Mouse (Mus musculus) c-Kit-negative CD71-positive TER-119-positive erythroid progenitor cells, embryonic 14.5 days (primary cell): ENCODE results near the gene Olfr1134.
"Not testable (repeated sequence)": the region's sequence is repeated elsewhere in the genome, so short reads cannot be mapped to it uniquely, and the experiment has no call there.

Source experiments
- DNase-seq: peaks from one replicate; pipeline ENCODE4 v3.0.0-alpha.2; 2013; ENCODE audit warnings: low read depth, low spot score

Gene Olfr1134

DNA sequence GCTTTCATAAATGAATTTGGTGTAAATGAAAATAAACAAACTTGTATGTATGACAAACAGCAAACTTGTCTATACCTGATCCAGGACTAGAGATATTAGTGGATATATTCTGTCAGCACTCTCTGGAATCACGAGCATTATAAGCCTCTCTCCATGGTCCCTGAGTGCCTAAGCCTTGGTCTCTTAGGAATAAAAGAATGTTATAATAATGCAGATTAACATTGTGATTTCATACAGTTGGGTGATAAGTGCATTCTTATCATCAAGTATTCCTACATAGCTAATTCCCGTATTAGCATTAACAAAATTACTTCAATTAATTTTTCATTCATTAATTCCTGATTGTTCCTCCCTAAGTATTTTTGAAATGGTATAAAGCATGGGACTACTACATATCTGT is at the start of gene Olfr1134:
Gene Olfr1134 (minus strand): TSS at position 101 of the 400 bp plus-strand sequence.
- no peak for DNase-seq

DNA sequence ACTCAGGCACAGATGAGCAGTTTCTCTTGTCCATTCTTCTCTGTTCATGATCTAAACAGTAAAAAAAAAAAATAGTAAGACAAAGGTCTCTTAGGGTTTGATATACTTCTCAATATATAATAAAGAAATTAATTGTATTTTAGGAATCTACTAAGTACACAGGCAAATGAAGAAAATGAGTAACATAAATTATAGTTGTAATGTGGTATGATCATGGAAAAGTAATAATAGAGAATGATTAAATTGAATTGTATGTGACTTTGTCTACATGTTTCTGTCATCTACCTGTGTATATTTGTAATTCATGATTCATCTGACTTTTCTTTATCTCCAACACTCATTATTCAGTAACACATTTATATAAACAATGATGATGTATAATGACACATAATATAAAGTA is 35.6 kb upstream of the Olfr1134 start, which contains the start of gene Olfr1136:
Gene Olfr1136 (minus strand): TSS at position 101 of the 400 bp plus-strand sequence.
- no peak for DNase-seq

DNA sequence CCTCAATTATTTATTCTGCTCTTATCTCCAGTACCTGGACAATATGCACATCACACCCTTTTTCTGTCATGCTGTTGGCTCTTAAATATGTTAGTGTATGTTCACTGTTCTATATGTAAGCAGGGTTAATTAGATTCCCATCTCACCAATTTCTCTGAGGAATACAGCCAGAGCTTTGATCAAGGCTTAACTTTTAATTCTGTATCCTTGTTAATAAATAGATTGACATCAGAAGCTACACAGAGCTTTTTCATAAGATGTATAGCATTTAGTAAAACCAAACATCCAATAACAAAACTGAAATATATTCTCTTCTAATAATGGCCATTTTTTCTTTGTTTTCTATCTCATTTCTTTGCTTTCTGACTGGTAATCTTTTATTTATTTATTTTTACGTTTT is 15.3 kb upstream of the Olfr1134 start, which contains the start of gene Olfr1135:
Gene Olfr1135 (minus strand): TSS at position 101 of the 400 bp plus-strand sequence.
- no peak for DNase-seq

DNA sequence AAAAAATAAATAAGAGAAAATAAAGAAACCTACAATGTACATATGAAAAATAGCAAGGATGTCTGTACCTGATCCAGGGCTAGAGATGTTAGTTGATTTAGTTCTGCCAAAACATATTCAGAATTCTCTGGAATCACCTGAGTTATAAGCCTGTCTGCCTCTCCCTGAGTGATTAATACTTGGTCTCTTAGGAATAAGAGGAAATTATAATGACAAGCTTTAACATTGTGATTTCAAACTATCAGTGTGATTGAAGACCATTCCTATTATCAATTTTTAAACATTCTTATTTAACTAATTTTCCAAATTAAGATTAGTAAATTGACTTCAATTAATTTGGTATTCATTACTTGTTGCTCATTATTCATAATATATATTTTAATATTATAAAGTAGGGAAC is 11.0 kb downstream of the Olfr1134 start, which contains the start of gene Olfr1133:
Gene Olfr1133 (minus strand): TSS at position 101 of the 400 bp plus-strand sequence.
- DNase-seq: no peak

DNA sequence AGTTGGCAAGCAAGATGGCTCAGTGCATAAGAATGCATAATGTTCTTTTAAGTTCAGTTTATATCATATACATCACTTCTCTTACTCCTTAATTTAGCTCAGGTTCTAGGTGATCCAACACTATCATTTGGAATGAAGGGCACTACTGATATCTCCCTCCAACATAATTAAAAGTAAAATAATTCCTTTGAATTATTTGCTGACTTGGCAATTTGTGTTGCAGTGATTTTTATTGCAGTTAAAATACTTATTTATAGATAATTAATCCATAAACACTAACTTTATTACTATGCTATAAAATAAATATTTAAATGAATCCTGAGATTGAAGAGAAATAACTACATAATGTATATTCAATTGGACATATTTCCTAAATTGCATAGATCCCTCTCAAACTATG is 15.8 kb downstream of the Olfr1134 start:
- no peak for DNase-seq

DNA sequence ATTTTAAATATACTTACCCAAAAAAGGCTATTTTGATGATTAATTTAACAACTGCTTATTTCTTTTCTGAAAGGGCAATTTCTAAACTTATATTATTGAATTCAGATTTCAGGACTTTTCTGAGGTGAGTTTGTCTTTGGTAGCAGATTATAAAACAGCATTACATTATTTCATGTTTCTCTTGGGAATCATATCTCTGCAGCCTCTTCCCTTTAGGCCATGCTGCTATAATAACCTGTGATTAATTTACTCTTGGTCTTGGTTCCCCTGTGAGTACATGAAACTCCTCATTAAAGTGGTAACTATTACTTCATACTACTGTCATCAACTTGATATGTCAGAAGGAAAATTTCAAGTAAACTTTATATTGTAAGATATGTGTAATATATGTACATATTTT is 20.8 kb downstream of the Olfr1134 start, which contains the start of gene Olfr1132:
Gene Olfr1132 (minus strand): TSS at position 101 of the 400 bp plus-strand sequence.
- no peak for DNase-seq

DNA sequence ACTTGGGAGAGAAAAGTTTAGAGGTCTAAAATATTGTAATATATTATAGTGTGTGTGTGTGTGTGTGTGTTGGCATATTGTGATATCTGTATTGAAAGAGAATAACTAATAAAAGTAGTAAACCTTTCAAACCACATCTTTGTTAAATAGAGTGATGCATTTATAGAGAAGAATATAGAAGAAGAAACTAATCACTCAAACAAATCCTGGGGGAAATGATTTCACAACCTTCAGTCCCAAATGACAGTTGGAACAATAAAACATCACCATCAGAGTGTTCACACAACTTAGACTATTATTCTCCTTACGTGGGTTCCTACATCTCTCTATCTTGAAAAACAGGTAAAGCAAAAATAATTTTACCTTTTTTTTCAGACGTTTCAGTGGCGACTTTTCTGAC is 31.5 kb downstream of the Olfr1134 start, which contains the start of gene Olfr1131:
Gene Olfr1131 (plus strand): TSS at position 301 of the 400 bp plus-strand sequence.
- DNase-seq: no peak

DNA sequence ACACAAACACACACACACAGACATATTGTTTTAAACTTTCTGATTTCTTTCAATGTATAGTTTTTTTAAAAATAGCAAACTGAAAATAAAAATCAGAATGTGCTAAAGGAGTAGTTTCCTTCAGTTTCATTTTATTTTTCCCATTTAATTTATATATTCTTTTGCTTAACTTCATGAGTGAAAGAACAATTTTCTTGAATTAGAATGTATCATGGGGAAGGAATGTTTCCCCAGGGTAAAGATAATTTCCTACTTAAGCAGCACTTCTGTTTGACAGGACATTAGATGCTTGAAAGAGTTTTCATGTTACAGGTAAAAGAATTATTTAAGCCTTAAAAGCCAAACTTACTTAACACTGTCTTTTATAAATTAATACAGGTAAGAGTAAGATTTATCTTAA is 52.3 kb downstream of the Olfr1134 start, which contains the start of gene Olfr1130:
Gene Olfr1130 (plus strand): TSS at position 301 of the 400 bp plus-strand sequence.
- not testable (repeated sequence) for DNase-seq
